Mouse (Mus musculus) limb, embryonic 12.5 days (tissue): Measurements from ENCODE around the gene 5530400C23Rik. TPM values are rescaled to one million over a fixed set of nuclear protein-coding genes. Genes with fewer than 3 reads are reported as not detected.
"Not testable (repeated sequence)": the region's sequence is repeated elsewhere in the genome, so short reads cannot be mapped to it uniquely, and the experiment has no call there.

ENCODE experiments used
- ATAC-seq: fragments of 200-750 bp; cut with Nextera tagmentation; 2 replicates; pipeline ENCODE4 v1.8.0; 2017; ENCODE audit warnings: low read depth, moderate TSS enrichment; ENCODE audit not compliant: insufficient number of reproducible peaks, insufficient read depth, low FRiP score, low TSS enrichment
- H3K27ac ChIP-seq: fragments of 300-500 bp; sonication (generic); 2 replicates; pipeline ENCODE4 v1.5.1; 2016; ENCODE audit warnings: mild to moderate bottlenecking, moderate library complexity
- H3K27me3 ChIP-seq: fragments of 300-500 bp; sonication (generic); 2 replicates; pipeline ENCODE4 v1.6.1; 2016; ENCODE audit warnings: mild to moderate bottlenecking, moderate library complexity
- H3K36me3 ChIP-seq: fragments of 300-500 bp; sonication (generic); 2 replicates; pipeline ENCODE4 v1.6.1; 2016; ENCODE audit warnings: mild to moderate bottlenecking, moderate library complexity
- H3K4me1 ChIP-seq: fragments of 300-500 bp; sonication (generic); replicated peaks from 2 replicates; pipeline ENCODE4 v1.6.1; 2016
- H3K4me2 ChIP-seq: fragments of 300-500 bp; sonication (generic); 2 replicates; pipeline ENCODE4 v1.6.1; 2016; ENCODE audit warnings: mild to moderate bottlenecking, moderate library complexity
- H3K4me3 ChIP-seq: fragments of 300-500 bp; sonication (generic); replicated peaks from 2 replicates; pipeline ENCODE4 v1.5.1; 2016; ENCODE audit warnings: mild to moderate bottlenecking
- H3K9ac ChIP-seq: fragments of 300-500 bp; sonication (generic); replicated peaks from 2 replicates; pipeline ENCODE4 v1.6.1; 2016; ENCODE audit warnings: mild to moderate bottlenecking, moderate library complexity
- H3K9me3 ChIP-seq: fragments of 300-500 bp; sonication (generic); 2 replicates; pipeline ENCODE4 v1.6.1; 2016; ENCODE audit warnings: mild to moderate bottlenecking, moderate library complexity
- WGBS: fragments of 180-500 bp; shearing (Covaris S2); methylation state at CpG from one replicate; pipeline ENCODE4 v1.1.7; 2016; 5-methylcytosine and 5-hydroxymethylcytosine counted together
- polyA plus RNA-seq: library from polyadenylated mRNA; unstranded; fragments of >200 nt; fragmentation: Nextera tagmentation; extraction: Ambion mirVana; gene quantifications from 2 replicates; pipeline ENCODE4 v1.2.1, GENCODE M21; 2016

5530400C23Rik gene
- polyA plus RNA-seq = not detected in 2 replicates

DNA sequence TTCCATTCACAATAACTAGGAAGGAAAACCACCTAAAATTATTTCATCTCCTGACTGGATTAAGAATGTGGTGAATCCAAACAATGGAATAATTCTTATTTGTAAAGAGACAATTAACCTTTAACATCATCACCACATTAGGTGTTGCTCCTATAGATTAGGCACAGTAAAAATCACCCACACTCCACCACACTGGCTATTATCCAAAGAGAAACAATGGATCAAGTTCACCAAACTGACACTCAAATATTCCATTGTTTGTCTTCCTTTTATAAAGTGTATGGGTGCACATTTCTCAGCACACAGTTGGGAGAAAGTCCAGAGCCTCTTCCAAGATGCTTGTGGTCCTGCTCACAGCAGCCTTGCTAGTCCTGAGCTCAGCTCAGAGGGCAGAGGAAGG, at the start of gene 5530400C23Rik:
Gene 5530400C23Rik, plus strand, starts transcription at position 301 of the 400 bp plus-strand sequence.
- not testable (repeated sequence) for H3K27ac ChIP-seq, H3K4me1 ChIP-seq, H3K9ac ChIP-seq, H3K4me2 ChIP-seq, ATAC-seq, H3K4me3 ChIP-seq, H3K27me3 ChIP-seq, H3K9me3 ChIP-seq, H3K36me3 ChIP-seq

- ATAC-seq = no peak
Measured at GRCm38 (mm10) chr6:133305952-133306715, 14.1 kb downstream of the 5530400C23Rik start.

DNA sequence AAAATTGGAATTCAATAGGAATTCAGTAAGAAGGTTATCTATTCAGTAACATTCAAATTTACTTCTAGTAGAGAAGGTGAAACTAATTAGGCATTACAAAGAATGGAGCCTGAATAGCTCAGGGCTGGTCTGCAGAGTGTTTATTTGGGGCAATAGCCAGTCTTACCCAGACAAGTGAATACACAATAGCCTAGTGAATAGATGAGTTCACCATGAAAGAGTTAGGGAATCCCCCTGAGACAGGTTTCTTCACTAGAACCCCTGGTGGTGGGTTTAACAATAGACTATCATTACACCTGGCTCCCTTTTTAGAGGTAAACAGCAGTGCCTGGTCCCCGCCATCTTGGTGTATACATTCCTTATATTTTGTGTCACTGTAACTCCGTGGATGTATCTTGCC, 21.9 kb downstream of the 5530400C23Rik start:
- H3K9ac ChIP-seq, H3K4me3 ChIP-seq, ATAC-seq, H3K36me3 ChIP-seq, H3K27me3 ChIP-seq, H3K4me1 ChIP-seq, H3K27ac ChIP-seq, H3K9me3 ChIP-seq, H3K4me2 ChIP-seq: not testable (repeated sequence)
- 94% methylated on average over 2 of the region's 2 CpGs for WGBS

More at GRCm38 (mm10) chr6:133305952-133306715, 14.1 kb downstream of the 5530400C23Rik start:
- H3K4me3 ChIP-seq = no peak overlapping the region
- H3K36me3 ChIP-seq = no peaks in the 10 kb centered on the region
- no peaks in the 10 kb centered on the region for H3K4me1 ChIP-seq
- no peaks in the 10 kb centered on the region for H3K27me3 ChIP-seq
- no peak overlapping the region for H3K27ac ChIP-seq
- H3K4me2 ChIP-seq = no peak overlapping the region
- WGBS = 70% methylated on average over 3 of the region's 3 CpGs
- H3K9me3 ChIP-seq = no peaks in the 10 kb centered on the region
- H3K9ac ChIP-seq = no peak overlapping the region

- Histone ChIP-seq H3K4me3 (no peak overlapping the region), H3K27me3 (no peaks in the 10 kb centered on the region), H3K9ac (no peak overlapping the region), H3K36me3 (no peaks in the 10 kb centered on the region), H3K9me3 (no peaks in the 10 kb centered on the region), H3K4me2 (no peak overlapping the region), H3K27ac (no peak overlapping the region), H3K4me1 (no peaks in the 10 kb centered on the region)
- 78% methylated on average over 1 of the region's 1 CpGs for WGBS
- ATAC-seq = no peak
Measured at GRCm38 (mm10) chr6:133338535-133338934, 46.5 kb downstream of the 5530400C23Rik start.

DNA sequence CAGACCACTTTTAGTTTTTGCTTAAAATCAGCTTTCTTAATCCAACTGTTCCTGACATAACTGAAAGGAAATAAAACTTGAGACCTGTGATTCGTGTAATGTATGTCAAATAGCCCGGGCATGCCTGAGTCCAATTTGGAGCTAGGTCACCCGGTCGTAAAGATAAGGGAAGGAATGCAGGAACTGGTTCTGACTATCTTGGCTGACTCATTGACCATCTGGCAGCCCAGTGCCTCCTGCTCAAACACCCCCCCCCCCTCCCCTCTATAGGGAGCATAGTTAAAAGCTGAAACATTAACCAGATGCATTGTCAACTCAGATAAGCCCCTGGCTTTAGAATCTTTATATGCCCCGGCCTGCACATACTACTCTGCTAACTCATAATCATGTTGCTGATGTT, 49.7 kb downstream of the 5530400C23Rik start:
- WGBS = 31% methylated on average over 5 of the region's 5 CpGs
- H3K4me1 ChIP-seq, H3K9ac ChIP-seq, ATAC-seq, H3K4me3 ChIP-seq, H3K4me2 ChIP-seq, H3K9me3 ChIP-seq, H3K27ac ChIP-seq, H3K36me3 ChIP-seq, H3K27me3 ChIP-seq: not testable (repeated sequence)

Other genes with a start within 250 kb of the 5530400C23Rik start
- not detected in 2 replicates for gene Tas2r140, start 236.4 kb upstream of the 5530400C23Rik start, polyA plus RNA-seq
- gene Smim10l1, start 187.3 kb upstream of the 5530400C23Rik start, polyA plus RNA-seq = 96.8 and 100 TPM in 2 replicates